Mouse (Mus musculus) kidney, adult 2 months (tissue): ENCODE measurements around the gene Asphd2.

Experiments used
- CTCF ChIP-seq: fragments of 200-500 bp; conservative IDR thresholded peaks from 2 replicates; pipeline ENCODE4 v1.5.1; 2011; ENCODE audit warnings: low read depth, mild to moderate bottlenecking, control low read depth, low read length, moderate library complexity, mixed read lengths; ENCODE audit not compliant: insufficient read depth, insufficient read length
- POLR2A ChIP-seq: fragments of 200-500 bp; IDR thresholded peaks from one replicate; pipeline ENCODE4 v1.6.1; 2011; ENCODE audit warnings: low read depth, low read length, control low read depth

GRCm38 (mm10) chr5:112339215-112339614, 55.5 kb downstream of the Asphd2 start:
- TF ChIP-seq CTCF (no peak), POLR2A (no peak)
